Mouse (Mus musculus) lung, adult 2 months (tissue): ENCODE results near the gene Ms4a6b.

ENCODE experiments used
- CTCF ChIP-seq: fragments of 200-500 bp; IDR thresholded peaks from 2 replicates; pipeline ENCODE4 v1.5.1; 2011; ENCODE audit warnings: mild to moderate bottlenecking, low read length, control low read depth; ENCODE audit not compliant: insufficient read depth
- POLR2A ChIP-seq: fragments of 200-500 bp; IDR thresholded peaks from 2 replicates; pipeline ENCODE4 v1.6.1; 2011; ENCODE audit warnings: low read depth, mild to moderate bottlenecking, control low read depth, low read length, borderline replicate concordance; ENCODE audit errors: extremely low read depth

DNA sequence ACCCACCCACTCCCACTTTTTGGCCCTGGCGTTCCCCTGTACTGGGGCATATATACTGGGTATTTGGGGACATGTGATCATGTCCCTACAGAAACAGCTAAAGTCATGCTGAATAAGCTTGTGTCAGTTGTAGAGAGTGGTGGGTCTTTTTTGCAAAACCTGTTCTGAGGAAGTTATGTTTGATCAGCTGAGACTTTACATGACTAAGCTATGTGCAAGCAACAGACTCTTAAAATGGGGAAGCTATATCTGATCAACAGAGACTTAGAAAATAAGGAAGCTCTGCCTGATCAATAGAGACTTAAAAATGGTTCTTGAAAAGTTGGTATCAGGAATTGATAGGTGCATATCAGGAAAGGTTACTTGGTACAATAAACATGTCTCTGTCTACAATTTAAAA lies 17.1 kb downstream of the Ms4a6b start:
- TF ChIP-seq CTCF = no peak
- no peak for TF ChIP-seq POLR2A
